Mouse (Mus musculus): ENCODE measurements around the gene Map3k21.

Gene Map3k21

DNA sequence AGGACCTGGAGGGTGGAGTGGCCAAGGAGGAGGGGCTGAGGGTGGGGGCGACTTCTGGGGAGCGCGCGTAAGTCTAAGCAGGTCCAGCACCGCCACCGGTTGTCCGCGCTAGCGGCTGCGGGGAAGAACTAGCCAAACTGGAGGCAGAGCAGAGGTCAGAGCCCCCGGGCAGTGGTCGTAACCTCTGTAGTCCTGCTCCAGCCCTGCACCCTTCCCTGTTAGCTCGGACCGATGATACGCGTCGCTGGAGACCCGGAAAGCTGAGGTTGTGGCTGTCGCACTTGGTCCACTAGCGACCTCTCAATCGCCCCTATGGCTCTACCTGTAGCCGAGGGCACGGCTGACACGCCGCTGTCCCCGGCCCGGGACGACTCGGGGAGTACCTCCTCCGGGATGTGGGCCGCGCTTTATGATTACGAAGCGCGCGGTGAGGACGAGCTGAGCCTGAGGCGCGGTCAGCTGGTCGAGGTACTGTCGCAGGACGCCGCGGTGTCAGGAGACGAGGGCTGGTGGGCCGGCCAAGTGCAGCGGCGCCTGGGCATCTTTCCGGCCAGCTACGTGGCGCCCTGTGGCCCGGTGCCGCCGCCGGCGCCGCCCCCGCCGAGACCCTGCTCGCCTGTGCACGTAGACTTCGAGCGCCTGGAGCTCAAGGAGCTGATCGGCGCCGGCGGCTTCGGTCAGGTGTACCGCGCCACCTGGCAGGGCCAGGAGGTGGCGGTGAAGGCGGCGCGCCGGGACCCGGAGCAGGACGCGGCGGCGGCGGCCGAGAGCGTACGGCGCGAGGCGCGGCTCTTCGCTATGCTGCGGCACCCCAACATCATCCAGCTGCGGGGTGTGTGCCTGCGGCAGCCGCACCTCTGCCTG is at the start of gene Map3k21:
Gene Map3k21 (plus strand): TSS at position 86 of the 864 bp plus-strand sequence.
- DNase-seq (ENCODE audit: low spot score in 2 of 2), result no peak

DNA sequence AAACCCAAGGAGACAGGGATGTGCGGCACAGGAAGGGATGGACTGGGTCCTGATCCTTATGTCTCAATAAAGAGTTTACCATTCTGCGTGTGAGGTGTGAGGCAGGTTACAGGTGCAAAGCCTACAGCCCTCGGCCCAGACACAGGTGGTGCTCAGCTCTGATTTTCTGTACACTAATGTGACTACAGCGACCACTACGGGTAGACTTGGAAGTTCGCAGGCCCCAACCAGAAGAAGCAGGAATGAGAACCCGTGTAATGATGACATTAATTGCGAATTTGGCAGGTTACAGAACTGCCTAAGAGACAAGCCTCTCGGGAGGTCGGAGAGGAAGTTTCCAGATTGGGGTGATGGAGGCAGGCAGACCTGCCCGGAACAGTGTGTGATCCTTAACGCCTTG is 44.1 kb upstream of the Map3k21 start:
- no peak for DNase-seq (ENCODE audit: low spot score in 2 of 2)

DNA sequence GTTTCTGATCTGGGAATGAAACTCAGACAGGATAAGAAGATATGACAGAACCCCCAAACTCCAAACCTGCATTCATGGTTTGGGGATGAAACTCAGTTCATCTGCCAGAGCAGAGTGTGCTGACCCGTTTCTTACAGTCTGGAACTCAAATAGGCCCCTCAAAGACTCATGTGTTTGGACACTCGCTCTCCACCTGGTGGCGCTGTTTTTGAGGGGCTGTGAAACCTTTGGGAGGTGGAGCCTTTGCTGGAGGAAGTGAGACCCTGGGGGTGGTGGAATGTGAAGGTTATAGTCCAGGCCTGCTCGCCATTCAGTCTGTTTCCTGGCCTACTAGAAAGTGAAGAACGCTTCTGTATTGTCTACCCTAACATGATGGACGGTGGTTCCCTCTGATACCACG is 41.7 kb upstream of the Map3k21 start:
- DNase-seq (ENCODE audit: low spot score in 2 of 2), result no peak

DNA sequence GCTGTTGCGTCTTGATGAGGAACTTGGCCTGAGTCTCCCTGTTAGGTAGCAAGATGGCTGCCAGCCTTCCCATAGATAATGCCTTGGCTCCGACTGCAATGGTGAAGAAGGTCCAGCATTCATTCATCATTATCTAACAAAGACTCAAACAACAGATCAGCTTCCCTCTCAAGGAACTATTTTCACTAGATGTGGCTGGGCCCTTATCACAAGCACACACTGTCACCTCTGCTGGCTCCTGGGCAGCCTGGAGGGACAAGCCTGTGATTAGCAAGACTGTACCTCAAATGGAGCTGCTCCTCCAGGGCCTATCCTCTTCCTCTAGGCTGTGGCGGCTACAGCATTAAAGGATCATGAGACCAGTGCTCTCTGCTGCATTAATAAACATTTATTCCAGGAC is 40.5 kb upstream of the Map3k21 start:
- no peak for DNase-seq (ENCODE audit: low spot score in 2 of 2)

DNA sequence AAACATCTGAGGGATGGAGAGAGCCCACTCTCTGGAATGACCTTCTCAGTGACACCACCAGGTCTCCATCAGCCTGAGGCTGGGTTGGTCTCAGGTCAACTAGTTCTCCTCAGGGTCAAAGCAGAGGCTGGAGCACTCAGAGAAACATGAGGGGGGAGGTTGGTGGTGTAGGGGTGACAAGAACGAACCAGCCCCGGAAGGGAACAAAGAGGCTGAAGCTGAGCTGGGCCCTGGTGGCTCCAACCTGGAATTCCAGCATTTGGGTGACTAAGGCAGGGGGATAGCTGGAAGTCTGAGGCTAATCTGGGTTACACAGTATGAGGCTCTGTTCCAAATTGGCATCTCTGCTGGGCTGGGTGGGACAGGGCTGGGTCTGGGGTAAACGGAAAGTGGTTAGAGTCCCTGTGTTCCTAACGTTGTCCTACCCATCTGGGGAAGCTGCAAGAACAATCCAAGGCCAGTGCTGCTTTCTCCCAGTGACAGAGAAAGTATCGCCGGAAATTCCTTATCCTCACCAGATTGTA is 40.0 kb upstream of the Map3k21 start:
- DNase-seq (ENCODE audit: low spot score in 2 of 2), result no peak

DNA sequence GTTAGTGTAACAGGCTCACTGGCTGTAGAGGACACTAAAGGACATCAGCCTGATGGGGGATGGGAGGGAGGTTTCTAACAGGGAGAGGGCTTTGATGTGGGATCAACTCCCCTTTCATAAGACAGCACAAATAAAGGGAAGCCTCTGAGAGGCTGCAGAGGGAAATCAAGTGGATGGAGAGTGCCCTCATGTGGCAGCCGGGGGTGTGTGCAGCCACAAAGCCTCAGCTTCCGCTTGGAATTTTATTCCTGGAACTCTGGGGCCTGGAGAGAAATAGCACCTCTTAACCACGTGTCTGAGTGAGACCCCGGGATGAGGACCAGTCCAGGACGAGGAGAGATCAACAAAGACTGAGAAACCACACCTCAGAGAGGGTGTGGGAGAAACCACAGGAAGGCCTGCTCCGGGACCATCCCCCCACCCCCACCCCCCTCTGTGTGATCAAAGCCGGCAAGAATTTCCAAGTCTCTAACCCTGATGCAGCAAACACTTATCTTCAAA is 39.4 kb upstream of the Map3k21 start:
- peak; percentile 72 to 75 for DNase-seq (ENCODE audit: low spot score in 2 of 2)

DNA sequence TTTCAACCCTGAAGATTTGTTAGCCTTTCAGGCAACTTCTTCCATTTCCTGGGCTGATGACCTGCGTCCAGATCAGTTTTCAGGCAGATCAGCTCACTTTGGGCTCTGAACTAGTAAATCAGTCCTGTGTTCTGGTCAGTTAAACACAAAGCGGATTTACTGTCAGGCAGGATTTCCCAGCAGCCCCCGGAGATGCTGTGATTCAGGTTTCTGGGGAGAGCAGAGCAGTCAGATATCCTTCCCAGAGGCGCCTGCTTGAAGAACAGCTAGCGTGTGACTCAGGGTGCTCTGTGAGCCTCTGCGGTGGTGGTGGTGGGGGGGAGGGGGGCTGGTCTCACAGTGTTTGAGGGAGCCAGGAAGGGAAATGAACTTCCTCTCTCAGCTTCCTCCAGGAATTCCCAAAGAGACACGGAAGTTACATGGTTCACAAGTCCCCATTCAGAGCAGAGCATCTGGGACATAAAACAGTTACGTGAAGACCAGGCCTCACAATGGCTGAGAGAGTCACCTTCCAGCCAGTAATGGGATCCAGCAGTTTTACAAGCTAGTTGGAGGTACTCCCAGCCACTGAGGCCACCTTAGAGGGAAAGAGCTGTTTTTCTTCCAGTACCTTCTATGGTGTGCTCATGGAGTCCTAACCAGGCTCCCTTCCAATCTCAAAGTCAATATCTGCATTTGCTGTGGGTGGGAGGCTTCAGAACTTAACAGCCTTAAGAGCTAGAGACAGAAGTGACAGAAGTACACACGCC is 37.6 kb upstream of the Map3k21 start:
- DNase-seq (ENCODE audit: low spot score in 2 of 2), result no peak

DNA sequence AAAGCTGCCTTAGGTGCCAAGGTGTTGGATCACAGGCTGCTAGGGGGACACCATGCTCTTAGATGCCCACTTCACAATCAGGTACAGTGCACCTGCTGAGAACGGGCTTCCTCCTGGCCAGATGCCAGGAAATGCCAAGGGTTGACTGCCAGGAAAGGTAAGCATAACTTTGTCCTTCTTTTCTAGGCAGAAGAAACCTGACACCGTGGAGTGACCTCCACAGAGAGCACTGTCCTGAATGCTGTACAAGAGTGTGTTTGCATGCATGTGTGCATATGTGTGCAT is 37.1 kb upstream of the Map3k21 start:
- DNase-seq (ENCODE audit: low spot score in 2 of 2), result no peak

DNA sequence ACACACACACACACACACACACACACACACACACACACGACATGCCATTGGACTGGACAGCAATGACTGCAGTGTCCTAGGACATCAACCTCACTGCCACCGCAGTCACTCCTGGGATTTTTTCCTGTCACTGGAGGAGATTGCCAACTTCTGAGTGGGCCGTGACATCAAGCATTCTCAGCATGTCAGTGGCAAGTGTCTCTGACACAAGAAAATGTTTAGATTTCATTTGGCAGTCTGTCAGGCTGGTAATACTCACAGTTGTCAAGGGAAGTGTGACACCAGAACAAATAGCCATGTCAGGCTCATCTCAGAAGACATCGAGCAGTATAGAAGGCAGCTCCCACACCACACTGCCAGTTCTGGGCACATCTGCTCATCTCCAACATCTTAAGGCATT is 29.8 kb upstream of the Map3k21 start:
- no peak for DNase-seq (ENCODE audit: low spot score in 2 of 2)

DNA sequence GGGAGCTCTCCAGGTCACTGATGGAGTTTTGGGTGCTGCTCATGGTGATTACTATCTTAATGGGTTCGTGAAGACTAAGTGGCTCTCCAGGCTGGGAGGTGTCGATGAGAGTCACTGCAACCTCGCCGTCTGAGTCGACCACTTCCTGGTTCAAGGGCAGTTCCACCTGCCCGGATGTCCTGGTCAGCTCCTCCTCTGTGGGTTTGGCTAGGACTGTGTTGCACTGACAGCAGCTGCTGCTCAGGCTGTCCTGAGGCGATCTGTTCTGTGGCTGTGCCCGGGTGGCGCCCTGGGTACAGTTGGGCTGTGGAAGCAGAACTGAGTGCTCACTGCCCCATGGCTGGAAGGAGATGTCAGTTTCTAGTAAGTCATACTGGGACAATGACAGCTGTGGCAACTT is 22.7 kb upstream of the Map3k21 start:
- no peak for DNase-seq (ENCODE audit: low spot score in 2 of 2)

DNA sequence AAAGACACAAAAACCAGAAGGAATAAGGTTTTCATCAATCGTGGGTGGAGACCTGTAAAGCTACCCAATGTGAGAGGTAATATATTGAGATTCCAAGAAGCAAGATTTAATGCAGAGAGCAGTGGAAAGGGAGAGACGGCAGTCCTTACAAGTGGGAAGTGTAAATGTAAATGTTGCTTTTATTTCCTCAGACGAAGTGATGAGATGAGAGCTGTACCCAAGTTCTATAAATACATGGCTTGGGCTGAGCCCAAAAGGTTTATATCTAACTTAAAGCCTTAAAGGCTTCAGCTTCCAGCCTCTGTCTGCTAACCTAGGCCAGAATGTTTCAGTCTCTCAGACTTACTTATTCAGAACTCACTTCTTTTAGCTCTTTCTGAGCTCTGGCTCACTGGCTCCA is 20.3 kb upstream of the Map3k21 start:
- no peak for DNase-seq (ENCODE audit: low spot score in 2 of 2)

DNA sequence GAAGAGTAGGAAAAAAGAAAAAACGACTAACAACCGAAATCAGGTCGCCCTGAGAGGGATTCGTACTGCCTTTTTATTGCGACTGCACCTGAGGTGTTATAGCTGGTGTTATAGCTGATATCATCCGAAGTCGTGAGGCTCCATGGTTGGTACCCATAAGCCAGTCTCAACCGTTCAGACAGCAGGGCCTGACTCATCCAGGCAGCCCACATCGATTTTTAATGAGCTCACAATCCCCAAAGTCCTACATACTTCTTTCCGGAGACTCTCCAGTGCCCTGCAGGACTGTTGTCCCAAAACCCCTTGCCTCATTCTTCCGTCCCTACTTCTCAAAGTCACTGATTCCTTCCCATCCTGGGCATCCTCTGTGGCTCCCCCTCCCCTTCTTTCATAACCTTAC is 12.9 kb upstream of the Map3k21 start:
- DNase-seq (ENCODE audit: low spot score in 2 of 2), result peak; percentile 46 to 61

DNA sequence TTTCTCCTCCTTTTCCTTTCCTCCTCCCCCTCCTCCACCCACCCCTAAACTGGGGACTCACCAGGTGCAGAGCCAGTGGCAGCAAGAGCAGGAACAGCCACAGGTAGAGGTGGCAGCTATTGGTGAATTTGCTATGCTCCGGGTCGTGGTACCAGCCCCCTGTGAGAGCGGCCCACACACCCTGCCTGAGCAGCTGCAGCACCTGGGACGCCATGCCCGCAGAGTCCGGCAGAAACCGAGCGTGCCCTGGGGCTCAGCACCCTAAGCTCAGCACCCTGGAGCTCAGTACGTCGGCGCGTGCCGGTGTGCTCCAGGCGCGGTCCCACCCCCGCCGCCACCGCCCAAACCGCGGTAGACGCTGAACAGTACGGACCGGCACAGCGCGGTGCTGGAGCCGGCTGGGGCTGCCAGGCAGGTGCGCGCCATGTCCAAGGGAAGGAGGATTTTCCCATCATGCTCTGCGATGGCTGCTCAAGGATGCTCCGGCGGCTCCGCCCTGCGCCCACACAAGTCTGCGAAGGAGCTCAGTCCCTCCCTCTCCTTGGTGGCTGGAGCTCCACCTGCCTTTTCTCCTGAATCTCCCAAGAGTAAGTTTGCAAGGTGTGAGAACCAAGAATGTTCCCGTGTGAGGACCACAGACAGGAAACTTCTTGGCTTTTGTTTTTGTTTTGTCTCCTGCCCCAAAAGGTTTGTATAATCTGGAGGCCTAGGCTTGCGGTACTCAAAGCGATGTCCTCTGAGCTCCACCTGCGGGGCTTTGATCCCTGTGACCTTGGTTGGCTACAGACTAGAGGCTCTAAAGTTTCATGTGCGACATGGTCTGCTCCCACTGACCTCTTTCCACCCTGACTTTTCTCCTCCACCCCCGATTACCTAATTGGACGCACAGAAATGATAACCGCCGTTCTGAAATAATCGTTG is 12.1 kb upstream of the Map3k21 start, which contains the start of gene Pcnx2:
Gene Pcnx2 (minus strand): TSS at position 450 of the 921 bp plus-strand sequence.
- peak; percentile 86 to 88 for DNase-seq (ENCODE audit: low spot score in 2 of 2)

DNA sequence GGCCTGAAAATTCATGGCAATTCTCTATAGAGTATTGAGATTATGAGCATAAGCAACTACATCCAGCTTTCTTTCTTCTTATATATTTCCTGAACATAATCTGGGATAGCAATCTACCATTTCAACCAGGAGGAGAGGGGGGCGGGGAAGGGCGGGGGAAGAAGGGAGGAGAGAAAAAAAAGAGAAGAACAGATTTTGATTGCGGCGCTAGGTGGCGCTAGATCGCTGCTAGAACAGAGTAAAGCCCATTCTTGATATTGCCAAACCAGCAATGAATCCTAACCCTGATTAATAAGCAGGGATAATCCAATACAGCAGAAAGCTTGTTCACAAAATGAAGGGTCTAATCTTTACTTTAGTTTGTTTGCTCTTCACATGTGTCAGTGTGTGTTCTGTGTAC is 11.4 kb upstream of the Map3k21 start:
- peak; percentile 71 to 75 for DNase-seq (ENCODE audit: low spot score in 2 of 2)

DNA sequence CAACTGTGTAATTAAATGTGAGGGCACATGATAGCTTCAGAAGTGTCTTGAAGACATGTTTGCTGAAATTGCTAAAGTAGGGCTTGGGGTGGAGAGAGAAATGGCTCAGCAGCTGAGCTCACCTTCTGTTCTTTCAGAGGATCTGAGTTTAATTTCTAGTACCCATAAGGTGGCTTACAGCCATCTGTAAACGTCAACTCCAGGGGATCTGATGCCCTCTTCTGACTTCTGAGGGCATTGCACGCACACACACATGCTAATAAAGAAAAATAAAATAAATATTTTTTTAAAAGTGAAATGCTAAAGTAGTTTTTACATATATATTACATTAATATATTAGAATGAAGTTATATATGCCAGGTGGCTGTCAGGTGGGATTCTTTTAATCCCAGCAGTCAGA is 9.1 kb upstream of the Map3k21 start:
- DNase-seq (ENCODE audit: low spot score in 2 of 2), result no peak

DNA sequence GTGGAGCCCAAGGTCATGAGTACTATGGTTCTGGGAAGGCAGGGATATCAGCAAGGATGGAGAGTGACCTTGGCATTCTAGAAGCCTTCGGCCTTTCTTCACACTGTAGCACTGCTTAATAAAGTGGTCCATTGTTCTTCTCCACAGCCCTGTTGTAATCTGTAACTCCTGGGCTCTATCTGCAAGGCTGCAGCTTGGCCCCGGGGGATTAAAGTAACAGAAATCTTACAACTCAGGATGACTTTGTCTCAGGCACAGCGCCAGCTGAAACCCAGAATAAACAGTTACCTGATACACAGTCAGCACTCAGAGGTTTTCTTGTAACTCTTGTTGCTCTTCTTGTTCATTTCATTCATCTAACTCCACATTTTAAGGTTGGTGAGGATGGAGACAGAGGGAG is 7.7 kb upstream of the Map3k21 start:
- no peak for DNase-seq (ENCODE audit: low spot score in 2 of 2)

DNA sequence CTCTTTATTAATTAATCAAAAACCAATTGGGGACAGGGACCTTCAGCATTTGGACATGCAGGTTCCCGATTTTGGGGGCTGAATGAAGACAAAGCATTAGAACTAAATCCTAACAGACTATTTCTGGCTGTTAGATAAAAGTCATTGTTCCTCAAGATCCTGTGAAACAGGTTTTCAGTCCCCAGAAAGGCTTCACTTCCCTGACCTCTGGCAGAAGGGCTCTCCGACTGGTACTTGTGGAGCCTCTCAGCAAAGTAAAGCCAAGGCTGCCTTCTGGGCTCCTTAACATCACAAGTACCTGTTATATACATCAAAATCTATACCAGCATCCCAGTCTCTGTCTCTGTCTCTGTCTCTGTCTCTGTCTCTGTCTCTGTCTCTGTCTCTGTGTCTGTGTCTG is 4.9 kb upstream of the Map3k21 start:
- no peak for DNase-seq (ENCODE audit: low spot score in 2 of 2)

DNA sequence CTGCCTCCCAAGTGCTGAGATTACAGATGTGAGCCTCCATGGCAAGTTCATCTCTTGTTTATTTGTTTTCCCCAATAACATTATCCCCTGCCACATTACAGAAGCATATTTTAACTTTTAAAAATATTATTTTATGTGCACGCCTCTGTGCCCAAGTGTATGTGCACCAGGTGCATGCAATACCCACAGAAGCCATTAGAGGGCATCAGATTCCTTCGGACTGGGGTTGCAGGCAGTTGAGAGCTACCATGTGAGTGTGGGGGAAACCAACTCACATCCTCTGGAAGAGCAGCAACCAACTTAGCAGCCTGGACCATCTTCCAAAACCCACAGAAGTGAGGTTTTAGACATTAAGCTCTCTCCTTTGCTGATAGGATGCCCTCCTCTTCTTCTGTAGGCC is 2.9 kb upstream of the Map3k21 start:
- no peak for DNase-seq (ENCODE audit: low spot score in 2 of 2)

DNA sequence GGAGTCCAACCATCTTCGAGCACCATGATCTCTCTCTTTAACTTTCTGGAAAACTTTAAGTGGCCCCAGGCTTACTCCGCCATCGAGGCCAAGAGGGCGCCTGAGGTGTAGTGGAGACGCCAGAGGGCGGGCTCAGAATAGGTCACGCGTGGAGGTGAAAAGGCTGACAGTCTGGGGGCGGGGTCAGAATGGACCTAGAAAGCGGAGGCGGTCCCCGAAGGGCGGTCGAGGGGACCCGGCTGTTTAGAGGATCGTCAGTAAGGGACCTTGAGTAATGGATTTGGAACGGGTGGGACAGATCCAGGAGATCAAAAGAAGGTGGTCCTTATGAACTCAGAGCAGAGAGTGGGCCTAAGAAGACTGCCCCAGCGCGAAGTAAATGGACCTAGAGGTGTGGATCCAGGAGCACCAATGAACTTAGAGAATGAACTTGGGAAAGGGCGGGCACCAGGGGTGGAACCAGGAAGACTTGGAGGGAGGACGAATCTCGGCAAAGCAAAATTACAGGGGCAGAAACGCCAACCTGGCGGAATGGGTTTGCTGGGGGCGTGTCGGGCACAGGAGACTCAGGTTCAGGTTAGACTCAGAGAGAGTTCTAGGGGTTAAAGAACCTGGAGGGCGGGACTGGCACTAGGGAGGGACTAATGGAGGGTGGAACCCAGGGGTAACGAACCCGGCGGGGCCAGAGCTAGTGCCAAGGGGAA is 437 bp upstream of the Map3k21 start:
- no peak for DNase-seq (ENCODE audit: low spot score in 2 of 2)

DNA sequence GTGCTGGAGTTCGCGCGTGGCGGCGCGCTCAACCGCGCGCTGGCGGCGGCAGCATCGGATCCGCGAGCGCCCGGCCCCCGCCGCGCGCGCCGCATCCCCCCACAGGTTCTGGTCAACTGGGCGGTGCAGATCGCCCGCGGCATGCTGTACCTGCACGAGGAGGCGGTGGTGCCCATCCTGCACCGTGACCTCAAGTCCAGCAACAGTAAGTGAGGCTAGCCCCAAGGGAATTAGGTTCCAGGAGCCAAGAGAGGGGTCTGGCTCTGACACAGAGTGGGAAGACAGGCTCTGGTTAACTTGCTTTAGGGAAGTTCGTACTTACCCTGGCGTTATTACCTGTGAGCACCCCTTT is 955 bp downstream of the Map3k21 start:
- no peak for DNase-seq (ENCODE audit: low spot score in 2 of 2)

DNA sequence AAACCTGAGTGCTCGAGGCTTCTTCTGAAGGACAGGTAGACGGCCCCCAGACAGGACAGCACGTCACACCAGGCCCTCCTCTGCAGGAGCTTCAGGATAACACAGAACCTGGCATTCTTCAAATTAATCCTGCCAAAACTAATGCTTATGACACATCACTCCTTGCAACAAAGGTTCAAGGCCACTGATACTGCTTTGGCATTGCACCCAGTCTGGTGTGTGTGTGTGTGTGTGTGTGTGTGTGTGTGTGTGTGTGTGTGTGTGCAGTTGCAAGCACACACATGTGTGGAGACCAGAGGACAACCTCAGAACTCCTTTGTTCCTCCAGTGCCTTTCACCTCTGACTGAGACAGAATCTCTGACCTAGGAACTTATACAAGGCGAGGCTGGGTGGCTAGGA is 3.0 kb downstream of the Map3k21 start:
- DNase-seq (ENCODE audit: low spot score in 2 of 2), result no peak

Measured in right cerebral cortex, adult 2 months (tissue).